Mouse (Mus musculus) myocyte (in vitro differentiated cells): ENCODE data around the gene Nbl1.

Experiments
- E2F4 ChIP-seq: IDR thresholded peaks from one replicate; pipeline ENCODE4 v1.6.1; 2011; ENCODE audit warnings: mild to moderate bottlenecking, control low read depth, moderate library complexity; ENCODE audit not compliant: insufficient read depth
- MYOG ChIP-seq, 3 experiments: IDR thresholded peaks; one replicate each; pipeline ENCODE4 v1.6.1; 2011; ENCODE audit warnings: control low read depth in 2 of 3, low read depth in 2 of 3, mild to moderate bottlenecking in 2 of 3; ENCODE audit not compliant: insufficient read length in 2 of 3, control insufficient read depth in 1 of 3, insufficient read depth in 1 of 3
- POLR2A ChIP-seq: IDR thresholded peaks from one replicate; pipeline ENCODE4 v1.6.1; 2011; ENCODE audit warnings: low read depth, mild to moderate bottlenecking, control low read depth, moderate library complexity; ENCODE audit not compliant: insufficient read length

- no peak for TF ChIP-seq POLR2A
- no peak for TF ChIP-seq MYOG (IDR thresholded peaks at IDR 0.05; ENCODE audit: control insufficient read depth in 1 of 3, insufficient read depth in 1 of 3, insufficient read length in 2 of 3, low read depth in 2 of 3)
- no peak for TF ChIP-seq E2F4
Measured at GRCm38 (mm10) chr4:139120281-139120814, 27.6 kb upstream of the Nbl1 start.
